Mouse (Mus musculus) MEL (cell line): ENCODE results near the gene Ints6. TPM values are rescaled to one million over a fixed set of nuclear protein-coding genes. Genes with fewer than 3 reads are reported as not detected.

Source experiments
- DNase-seq: peaks from one replicate; pipeline ENCODE4 v3.0.0; 2011; ENCODE audit warnings: low read depth, low spot score
- H3K27ac ChIP-seq: 2 replicates; pipeline ENCODE4 v1.5.1; 2012; ENCODE audit warnings: low read depth, mild to moderate bottlenecking, control low read depth, low read length, moderate library complexity; ENCODE audit not compliant: control insufficient read depth
- H3K27me3 ChIP-seq, 2 experiments: fragments of 150-350 bp in 1 of 2; sonication (generic) in 1 of 2; 2 replicates each; pipeline ENCODE4 v1.6.1; 2012; ENCODE audit warnings: low read length in 2 of 2, mild to moderate bottlenecking in 2 of 2, improper control_type of control experiment in 1 of 2, moderate library complexity in 1 of 2; ENCODE audit not compliant: insufficient read depth in 2 of 2, control insufficient read depth in 1 of 2
- H3K36me3 ChIP-seq, 2 experiments: 2 replicates each; pipeline ENCODE4 v1.6.1; 2012 to 2014; ENCODE audit warnings: low read length in 2 of 2, improper control_type of control experiment in 1 of 2, inconsistent platforms in 1 of 2, mild to moderate bottlenecking in 1 of 2; ENCODE audit not compliant: insufficient read depth in 2 of 2, control insufficient read depth in 1 of 2
- H3K4me1 ChIP-seq, 2 experiments: fragments of 150-350 bp in 1 of 2; sonication (generic) in 1 of 2; 2 replicates each; pipeline ENCODE4 v1.6.1; 2012; ENCODE audit warnings: low read length in 2 of 2, improper control_type of control experiment in 1 of 2, mild to moderate bottlenecking in 1 of 2; ENCODE audit not compliant: insufficient read depth in 2 of 2, control insufficient read depth in 1 of 2
- H3K4me3 ChIP-seq, 2 experiments: fragments of 150-350 bp in 1 of 2; sonication (generic) in 1 of 2; 2 replicates each; pipeline ENCODE4 v1.5.1; 2012; ENCODE audit warnings: low read depth in 2 of 2, low read length in 2 of 2, mild to moderate bottlenecking in 2 of 2, moderate library complexity in 2 of 2, control low read depth in 1 of 2, improper control_type of control experiment in 1 of 2; ENCODE audit not compliant: control insufficient read depth in 1 of 2, insufficient read depth in 1 of 2
- H3K79me2 ChIP-seq: 2 replicates; pipeline ENCODE4 v1.6.1; 2012; ENCODE audit warnings: mild to moderate bottlenecking, low read length, moderate library complexity; ENCODE audit not compliant: control insufficient read depth, poor library complexity, insufficient read depth
- H3K9ac ChIP-seq: 2 replicates; pipeline ENCODE4 v1.6.1; 2012; ENCODE audit warnings: low read depth, mild to moderate bottlenecking, control low read depth, low read length, moderate library complexity; ENCODE audit not compliant: control insufficient read depth, poor library complexity, severe bottlenecking
- H3K9me3 ChIP-seq: fragments of 150-350 bp; sonication (generic); replicated peaks from 2 replicates; pipeline ENCODE4 v1.6.1; 2012; ENCODE audit warnings: mild to moderate bottlenecking, low read length, improper control_type of control experiment, moderate library complexity; ENCODE audit not compliant: insufficient read depth
- CHD1 ChIP-seq: IDR thresholded peaks from 2 replicates; pipeline ENCODE4 v1.6.1; 2012; ENCODE audit warnings: low read depth, mild to moderate bottlenecking, inconsistent platforms, low read length, improper control_type of control experiment
- CTCF ChIP-seq, 3 experiments: IDR thresholded peaks in 2 of 3; conservative IDR thresholded peaks in 1 of 3; 2 replicates each; pipeline ENCODE4 v1.5.1; 2011 to 2012; ENCODE audit warnings: low read length in 3 of 3, low read depth in 2 of 3, mild to moderate bottlenecking in 2 of 3, improper control_type of control experiment in 1 of 3, inconsistent platforms in 1 of 3, mixed read lengths in 1 of 3, moderate library complexity in 1 of 3; ENCODE audit not compliant: control insufficient read depth in 1 of 3, insufficient read depth in 1 of 3, poor library complexity in 1 of 3, severe bottlenecking in 1 of 3
- ELF1 ChIP-seq: IDR thresholded peaks from 2 replicates; pipeline ENCODE4 v1.6.1; 2014; ENCODE audit warnings: low read depth, mild to moderate bottlenecking, inconsistent platforms, low read length, improper control_type of control experiment, moderate library complexity
- GATA1 ChIP-seq: IDR thresholded peaks from 2 replicates; pipeline ENCODE4 v1.6.1; 2011; ENCODE audit warnings: low read depth, low read length, improper control_type of control experiment
- HCFC1 ChIP-seq: IDR thresholded peaks from 2 replicates; pipeline ENCODE4 v1.6.1; 2012; ENCODE audit warnings: low read depth, mild to moderate bottlenecking, inconsistent platforms, low read length, improper control_type of control experiment, moderate library complexity
- MEF2A ChIP-seq: IDR thresholded peaks from 2 replicates; pipeline ENCODE4 v1.6.1; 2014; ENCODE audit warnings: low read depth, mild to moderate bottlenecking, inconsistent platforms, low read length, improper control_type of control experiment; ENCODE audit not compliant: poor library complexity, insufficient replicate concordance, severe bottlenecking; ENCODE audit errors: extremely low read depth
- MXI1 ChIP-seq: IDR thresholded peaks from 2 replicates; pipeline ENCODE4 v1.6.1; 2011; ENCODE audit warnings: mild to moderate bottlenecking, low read depth, low read length, improper control_type of control experiment
- NELFE ChIP-seq: IDR thresholded peaks from 2 replicates; pipeline ENCODE4 v1.6.1; 2011; ENCODE audit warnings: low read depth, low read length, improper control_type of control experiment
- NRF1 ChIP-seq: IDR thresholded peaks from 2 replicates; pipeline ENCODE4 v1.6.1; 2014; ENCODE audit warnings: low read depth, mild to moderate bottlenecking, inconsistent platforms, low read length, improper control_type of control experiment, moderate library complexity; ENCODE audit not compliant: poor library complexity, insufficient read depth, severe bottlenecking
- POLR2A ChIP-seq, 2 experiments: IDR thresholded peaks; 2 replicates each; pipeline ENCODE4 v1.6.1; 2011 to 2012; ENCODE audit warnings: low read length in 2 of 2, mild to moderate bottlenecking in 2 of 2, control low read depth in 1 of 2, improper control_type of control experiment in 1 of 2, low read depth in 1 of 2, moderate library complexity in 1 of 2; ENCODE audit not compliant: control insufficient read depth in 1 of 2, insufficient read depth in 1 of 2, poor library complexity in 1 of 2
- POLR2AphosphoS2 ChIP-seq: IDR thresholded peaks from 2 replicates; pipeline ENCODE4 v1.6.1; 2011; ENCODE audit warnings: low read length, improper control_type of control experiment
- POLR2AphosphoS5 ChIP-seq: IDR thresholded peaks from 2 replicates; pipeline ENCODE4 v1.6.1; 2012; ENCODE audit warnings: low read depth, borderline replicate concordance, mild to moderate bottlenecking, inconsistent platforms, low read length, moderate library complexity, mixed read lengths
- RAD21 ChIP-seq: IDR thresholded peaks from 2 replicates; pipeline ENCODE4 v1.6.1; 2011; ENCODE audit warnings: mild to moderate bottlenecking, low read depth, low read length, improper control_type of control experiment
- TBP ChIP-seq: IDR thresholded peaks from 2 replicates; pipeline ENCODE4 v1.8.0; 2011; ENCODE audit warnings: low read depth, low read length, improper control_type of control experiment
- TCF12 ChIP-seq: IDR thresholded peaks from 2 replicates; pipeline ENCODE4 v1.6.1; 2014; ENCODE audit warnings: low read depth, mild to moderate bottlenecking, inconsistent platforms, low read length, improper control_type of control experiment, moderate library complexity
- USF2 ChIP-seq, 2 experiments: IDR thresholded peaks; 2 replicates each; pipeline ENCODE4 v1.6.1; 2011 to 2012; ENCODE audit warnings: improper control_type of control experiment in 2 of 2, low read length in 2 of 2, borderline replicate concordance in 1 of 2, inconsistent platforms in 1 of 2, low read depth in 1 of 2, mild to moderate bottlenecking in 1 of 2; ENCODE audit not compliant: insufficient read depth in 1 of 2
- ZKSCAN1 ChIP-seq: IDR thresholded peaks from 2 replicates; pipeline ENCODE4 v1.6.1; 2012; ENCODE audit warnings: low read depth, mild to moderate bottlenecking, inconsistent platforms, low read length, improper control_type of control experiment, moderate library complexity
- ZNF384 ChIP-seq: IDR thresholded peaks from 2 replicates; pipeline ENCODE4 v1.6.1; 2012; ENCODE audit warnings: low read depth, mild to moderate bottlenecking, inconsistent platforms, low read length, improper control_type of control experiment
- polyA plus RNA-seq, 2 experiments: library from polyadenylated mRNA; stranded (reverse) in 1 of 2; unstranded in 1 of 2; fragments of >175 nt in 1 of 2; fragments of >200 nt in 1 of 2; gene quantifications; 2 replicates each; pipeline versions ENCODE4 v1.2.1 to v1.2.4; 2012; ENCODE audit warnings: low replicate concordance in 2 of 2, low read depth in 1 of 2; ENCODE audit not compliant: insufficient read length in 2 of 2, insufficient read depth in 1 of 2, missing spikeins in 1 of 2
- total RNA-seq: library from RNA; depleted of rRNA; stranded (reverse); fragments of 300-350 nt; gene quantifications from 2 replicates; pipeline ENCODE4 v1.2.3, GENCODE M21; 2012

Gene Ints6
- total and polyA plus RNA-seq, 3 experiments = 27.4 to 150 (median 29.1) TPM

DNA sequence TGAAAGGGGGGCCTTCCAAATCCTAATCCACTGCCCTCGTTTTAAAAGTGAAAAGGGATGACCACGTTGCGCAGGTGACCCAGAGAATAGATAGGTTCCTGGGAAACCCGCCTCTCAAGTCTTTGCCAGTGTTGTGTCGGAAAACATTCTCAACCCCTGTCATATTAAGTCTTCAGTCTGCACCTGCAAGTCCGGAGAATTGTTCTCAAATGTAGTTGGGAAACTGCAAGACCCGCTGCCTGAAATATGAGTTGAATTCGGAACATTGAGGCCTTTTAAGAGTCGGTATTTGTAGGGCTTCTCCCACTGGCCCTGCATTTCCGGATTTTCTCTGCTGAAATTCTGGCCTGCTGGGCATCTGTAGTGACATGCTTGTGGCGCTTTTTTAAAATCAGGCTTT is 974 bp upstream of the Ints6 start (continued):
- TF ChIP-seq NRF1 = no peak
- TF ChIP-seq TBP = no peak
- TF ChIP-seq CHD1 = no peak
- TF ChIP-seq MXI1 = no peak
- TF ChIP-seq USF2 (IDR thresholded peaks at IDR 0.05; ENCODE audit: borderline replicate concordance in 1 of 2, insufficient read depth in 1 of 2, low read depth in 1 of 2, low read length in 2 of 2) = no peak
- no peak for TF ChIP-seq ZNF384
- no peak for TF ChIP-seq ZKSCAN1
- TF ChIP-seq ELF1 = peak; percentile 67
- no peak for TF ChIP-seq GATA1
- TF ChIP-seq RAD21 = no peak
- TF ChIP-seq NELFE = no peak
- no peak for TF ChIP-seq POLR2AphosphoS2

GRCm38 (mm10) chr14:62760321-62761035 is 491 bp downstream of the Ints6 start:
- TF ChIP-seq HCFC1 = no peak
- no peak; the same call in 1 of the 2 replicates for TF ChIP-seq POLR2AphosphoS5
- no peak for TF ChIP-seq CTCF (IDR thresholded peaks at IDR 0.05 in 2 of 3, conservative IDR thresholded peaks at IDR 0.05 in 1 of 3; ENCODE audit: control insufficient read depth in 1 of 3, insufficient read depth in 1 of 3, low read depth in 2 of 3, low read length in 3 of 3, poor library complexity in 1 of 3, severe bottlenecking in 1 of 3)
- no peak for TF ChIP-seq NELFE
- no peak for TF ChIP-seq MEF2A
- no peak for TF ChIP-seq ZKSCAN1
- TF ChIP-seq TCF12 = 0 out of 2 replicates have a peak, but pooled peaks have one; percentile 23
- peak in 1 of 2 experiments; percentile 9; a peak in 1 of 4 replicates for TF ChIP-seq POLR2A (IDR thresholded peaks at IDR 0.05; ENCODE audit: control insufficient read depth in 1 of 2, insufficient read depth in 1 of 2, low read depth in 1 of 2, low read length in 2 of 2, poor library complexity in 1 of 2)
- TF ChIP-seq CHD1 = peak; percentile 88; the same call in 1 of the 2 replicates
- TF ChIP-seq, all 39 proteins: peak for 3

More at GRCm38 (mm10) chr14:62760321-62761035, 491 bp downstream of the Ints6 start:
- Histone ChIP-seq H3K36me3 (peaks cover 4 to 38% of the 10 kb centered on the region in 2 experiments), H3K9ac (peak overlapping the region; percentile 98), H3K27ac (peak overlapping the region; percentile 90), H3K9me3 (no peaks in the 10 kb centered on the region), H3K4me3 (peak overlapping the region; percentile 72 to 85), H3K4me1 (peaks cover 9 to 18% of the 10 kb centered on the region in 2 experiments), H3K79me2 (peaks cover 21% of the 10 kb centered on the region), H3K27me3 (no peaks in the 10 kb centered on the region)
- DNase-seq = peak; percentile 62
